Mouse (Mus musculus): ENCODE measurements around the gene Emilin3. TPM values are rescaled to one million over a fixed set of nuclear protein-coding genes. Genes with fewer than 3 reads are reported as not detected.

The Emilin3 gene
- polyA plus RNA-seq, 1 experiment, result 0.08 TPM

- no peak for DNase-seq
- 62% methylated on average over 3 of the region's 3 CpGs for WGBS
- Histone ChIP-seq H3K4me3 (replicated peaks; ENCODE audit: extremely low read depth, low read depth, low read length) (no peak overlapping the region), H3K4me1 (ENCODE audit: control insufficient read depth, insufficient read depth, low read length) (no peaks in the 10 kb centered on the region)
- no peak for TF ChIP-seq POLR2A (IDR thresholded peaks at IDR 0.05; ENCODE audit: borderline replicate concordance, extremely low read depth, low read depth, low read length)
- TF ChIP-seq CTCF (IDR thresholded peaks at IDR 0.05; ENCODE audit: insufficient read depth, low read length), result no peak
Observed at GRCm38 (mm10) chr2:160942443-160942842, 30.3 kb upstream of the Emilin3 start.

- H3K4me3 ChIP-seq (replicated peaks; ENCODE audit: extremely low read depth, low read depth, low read length), result no peak overlapping the region
- 61% methylated on average over 17 of the region's 17 CpGs for WGBS
- TF ChIP-seq POLR2A (IDR thresholded peaks at IDR 0.05; ENCODE audit: borderline replicate concordance, extremely low read depth, low read depth, low read length) (no peak), CTCF (IDR thresholded peaks at IDR 0.05; ENCODE audit: insufficient read depth, low read length) (no peak)
- no peak for DNase-seq
- H3K4me1 ChIP-seq (ENCODE audit: control insufficient read depth, insufficient read depth, low read length), result no peaks in the 10 kb centered on the region
Observed at GRCm38 (mm10) chr2:160940930-160941709, 29.0 kb upstream of the Emilin3 start.

DNA sequence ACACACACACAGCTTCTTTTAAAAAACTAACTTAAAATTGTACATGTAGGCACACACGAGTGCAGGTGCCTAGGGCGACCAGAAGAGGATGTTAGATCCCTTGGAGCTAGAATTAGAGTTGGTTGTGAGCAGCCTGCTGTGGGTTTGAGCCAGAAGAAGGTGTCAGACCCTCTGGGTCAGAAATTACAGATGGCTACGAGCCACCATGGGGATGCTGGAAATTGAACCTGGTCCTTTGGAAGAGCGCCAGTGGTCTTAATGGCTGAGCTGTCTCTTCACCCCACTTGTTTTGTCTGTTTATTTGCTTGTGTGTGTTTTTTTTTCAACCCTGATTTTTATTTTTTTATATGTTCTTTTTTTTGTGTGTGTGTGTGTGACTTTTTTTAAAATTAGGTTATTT is 22.3 kb upstream of the Emilin3 start:
- Histone ChIP-seq H3K4me3 (replicated peaks; ENCODE audit: extremely low read depth, low read depth, low read length) (no peak overlapping the region), H3K4me1 (ENCODE audit: control insufficient read depth, insufficient read depth, low read length) (no peaks in the 10 kb centered on the region)
- DNase-seq, result no peak
- WGBS, result 76% methylated on average over 4 of the region's 4 CpGs
- TF ChIP-seq CTCF (IDR thresholded peaks at IDR 0.05; ENCODE audit: insufficient read depth, low read length), result no peak
- no peak for TF ChIP-seq POLR2A (IDR thresholded peaks at IDR 0.05; ENCODE audit: borderline replicate concordance, extremely low read depth, low read depth, low read length)

DNA sequence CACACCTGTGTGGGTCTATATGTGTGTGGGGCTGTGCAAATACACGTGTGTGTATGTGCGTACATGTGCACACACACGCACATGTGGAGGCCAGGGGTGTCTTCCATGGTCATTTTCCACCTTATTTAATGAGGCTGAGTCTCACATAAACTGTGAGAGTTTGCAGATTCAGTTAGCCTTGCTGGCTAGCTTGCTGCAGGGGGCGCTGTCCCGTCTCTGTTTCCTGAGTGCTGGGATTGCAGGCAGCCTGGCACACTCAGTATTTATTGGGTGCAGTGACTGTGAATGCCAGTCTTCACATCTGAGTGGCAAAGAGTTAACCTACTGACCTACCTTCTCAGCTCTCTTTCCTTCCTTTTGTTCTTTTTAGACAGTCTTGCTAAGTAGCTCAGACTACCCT is 21.8 kb upstream of the Emilin3 start:
- DNase-seq, result no peak
- Histone ChIP-seq H3K4me3 (replicated peaks; ENCODE audit: extremely low read depth, low read depth, low read length) (no peak overlapping the region), H3K4me1 (ENCODE audit: control insufficient read depth, insufficient read depth, low read length) (no peaks in the 10 kb centered on the region)
- TF ChIP-seq CTCF (IDR thresholded peaks at IDR 0.05; ENCODE audit: insufficient read depth, low read length) (no peak), POLR2A (IDR thresholded peaks at IDR 0.05; ENCODE audit: borderline replicate concordance, extremely low read depth, low read depth, low read length) (no peak)
- 74% methylated on average over 5 of the region's 5 CpGs for WGBS

- H3K4me1 ChIP-seq (ENCODE audit: control insufficient read depth, insufficient read depth, low read length), result no peaks in the 10 kb centered on the region
- DNase-seq, result no peak
- no peak overlapping the region for H3K4me3 ChIP-seq (replicated peaks; ENCODE audit: extremely low read depth, low read depth, low read length)
- TF ChIP-seq CTCF (IDR thresholded peaks at IDR 0.05; ENCODE audit: insufficient read depth, low read length) (no peak), POLR2A (IDR thresholded peaks at IDR 0.05; ENCODE audit: borderline replicate concordance, extremely low read depth, low read depth, low read length) (no peak)
- 67% methylated on average over 3 of the region's 3 CpGs for WGBS
Observed at GRCm38 (mm10) chr2:160932981-160933380, 20.9 kb upstream of the Emilin3 start.

DNA sequence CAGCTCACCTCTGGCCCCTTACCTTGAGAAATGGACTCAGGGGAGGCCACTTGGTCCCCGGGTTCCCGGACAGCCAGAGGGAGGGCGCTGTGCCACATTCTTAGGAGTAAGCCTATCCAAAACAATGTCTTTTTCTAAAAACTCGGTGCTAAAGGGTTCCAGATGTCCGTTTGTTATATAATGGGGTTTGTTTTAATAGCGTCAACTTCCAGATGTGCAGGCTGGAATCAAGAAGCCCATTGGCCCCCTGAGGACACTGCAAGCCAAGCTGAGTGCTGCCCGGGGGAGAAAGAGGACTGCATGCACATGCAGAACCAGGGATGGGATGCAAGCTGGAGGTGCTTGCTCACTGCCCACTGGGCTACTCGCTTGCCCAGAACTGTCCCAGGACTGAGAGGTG is 20.2 kb upstream of the Emilin3 start:
- no peak for DNase-seq
- TF ChIP-seq CTCF (IDR thresholded peaks at IDR 0.05; ENCODE audit: insufficient read depth, low read length) (no peak), POLR2A (IDR thresholded peaks at IDR 0.05; ENCODE audit: borderline replicate concordance, extremely low read depth, low read depth, low read length) (no peak)
- no peak overlapping the region for H3K4me3 ChIP-seq (replicated peaks; ENCODE audit: extremely low read depth, low read depth, low read length)
- H3K4me1 ChIP-seq (ENCODE audit: control insufficient read depth, insufficient read depth, low read length), result no peaks in the 10 kb centered on the region
- WGBS, result 52% methylated on average over 8 of the region's 8 CpGs

DNA sequence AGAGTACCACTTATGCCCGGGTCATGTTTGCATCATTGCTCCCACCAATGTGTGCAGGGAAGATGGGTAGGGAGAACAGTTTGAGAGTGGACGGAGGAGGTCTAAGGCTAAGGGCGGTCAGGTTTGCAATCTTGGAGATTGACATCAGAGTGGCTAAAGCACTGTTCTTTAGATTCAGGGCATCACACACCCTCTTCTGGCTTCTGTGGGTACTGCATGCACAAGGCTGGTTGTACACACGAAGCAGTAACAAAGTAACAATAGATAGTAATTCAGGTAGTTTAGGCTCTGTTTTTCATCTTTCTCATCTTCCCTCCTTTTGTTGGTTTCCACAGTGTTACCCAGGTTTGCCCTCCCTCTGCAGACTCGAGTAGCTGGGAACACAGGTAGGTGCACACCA is 19.2 kb upstream of the Emilin3 start:
- no peak for TF ChIP-seq POLR2A (IDR thresholded peaks at IDR 0.05; ENCODE audit: borderline replicate concordance, extremely low read depth, low read depth, low read length)
- TF ChIP-seq CTCF (IDR thresholded peaks at IDR 0.05; ENCODE audit: insufficient read depth, low read length), result no peak
- Histone ChIP-seq H3K4me3 (replicated peaks; ENCODE audit: extremely low read depth, low read depth, low read length) (no peak overlapping the region), H3K4me1 (ENCODE audit: control insufficient read depth, insufficient read depth, low read length) (no peaks in the 10 kb centered on the region)
- DNase-seq, result no peak
- 94% methylated on average over 5 of the region's 5 CpGs for WGBS

- 49% methylated on average over 9 of the region's 9 CpGs for WGBS
- Histone ChIP-seq H3K4me1 (ENCODE audit: control insufficient read depth, insufficient read depth, low read length) (no peaks in the 10 kb centered on the region), H3K4me3 (replicated peaks; ENCODE audit: extremely low read depth, low read depth, low read length) (no peak overlapping the region)
- no peak for DNase-seq
- TF ChIP-seq CTCF (IDR thresholded peaks at IDR 0.05; ENCODE audit: insufficient read depth, low read length) (no peak), POLR2A (IDR thresholded peaks at IDR 0.05; ENCODE audit: borderline replicate concordance, extremely low read depth, low read depth, low read length) (no peak)
Observed at GRCm38 (mm10) chr2:160925203-160925602, 13.1 kb upstream of the Emilin3 start.

DNA sequence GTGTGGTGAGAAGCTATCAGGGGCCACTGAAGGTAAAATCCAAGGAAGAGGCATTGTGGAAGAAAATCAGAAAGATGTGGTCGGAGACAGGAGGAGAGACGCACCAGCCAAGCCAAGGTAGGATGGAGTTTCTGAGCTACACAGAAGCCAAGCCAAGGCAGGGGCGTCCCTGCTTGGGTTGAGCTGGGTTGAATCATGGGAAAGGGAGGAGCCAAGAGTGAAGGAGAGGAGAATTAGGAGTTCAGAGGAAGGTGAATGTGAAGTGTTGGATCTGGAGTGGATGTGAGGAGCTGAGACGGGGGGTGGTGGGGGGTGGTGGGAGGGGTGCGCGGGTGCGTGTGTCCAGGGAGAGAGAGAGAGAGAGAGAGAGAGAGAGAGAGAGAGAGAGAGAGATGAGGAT is 9.2 kb upstream of the Emilin3 start:
- no peak for DNase-seq
- 42% methylated on average over 6 of the region's 7 CpGs for WGBS
- Histone ChIP-seq H3K4me3 (replicated peaks; ENCODE audit: extremely low read depth, low read depth, low read length) (no peak overlapping the region), H3K4me1 (ENCODE audit: control insufficient read depth, insufficient read depth, low read length) (no peaks in the 10 kb centered on the region)
- no peak for TF ChIP-seq POLR2A (IDR thresholded peaks at IDR 0.05; ENCODE audit: borderline replicate concordance, extremely low read depth, low read depth, low read length)
- no peak for TF ChIP-seq CTCF (IDR thresholded peaks at IDR 0.05; ENCODE audit: insufficient read depth, low read length)

- TF ChIP-seq POLR2A (IDR thresholded peaks at IDR 0.05; ENCODE audit: borderline replicate concordance, extremely low read depth, low read depth, low read length) (no peak), CTCF (IDR thresholded peaks at IDR 0.05; ENCODE audit: insufficient read depth, low read length) (no peak)
- no peak for DNase-seq
- Histone ChIP-seq H3K4me1 (ENCODE audit: control insufficient read depth, insufficient read depth, low read length) (no peaks in the 10 kb centered on the region), H3K4me3 (replicated peaks; ENCODE audit: extremely low read depth, low read depth, low read length) (no peak overlapping the region)
- 79% methylated on average over 2 of the region's 2 CpGs for WGBS
Observed at GRCm38 (mm10) chr2:160918930-160919215, 6.7 kb upstream of the Emilin3 start.
